Comparison of ENCODE assay signal across 9 mouse cellular contexts in genomic region chr3:68708230-68708629, GRCm38 (mm10). TPM values are rescaled to one million over a fixed set of nuclear protein-coding genes. Genes with fewer than 3 reads are reported as not detected.
DNase-seq lines count a peak whose midpoint lies in the region; ATAC-seq and TF ChIP-seq lines count a peak whose summit lies in the region.
"Had no signal": no experiment of that assay in that cellular context is flagged by ENCODE, and none has a peak within 500 bp of the region (broad histone marks: within the 10 kb centered on the region; RNA-seq: fewer than 3 reads in every experiment).

No protein-coding gene starts in this region.

- H3K9ac ChIP-seq in midbrain, embryonic 13.5 days (replicated peaks) = no peak overlapping the region
- H3K9ac ChIP-seq in limb, embryonic 11.5 days (ENCODE audit: low read length) = no peak overlapping the region
- H3K9ac ChIP-seq: midbrain, embryonic 12.5 days had no signal

- no peaks in the 10 kb centered on the region for H3K36me3 ChIP-seq in midbrain, embryonic 10.5 days
- H3K36me3 ChIP-seq in midbrain, embryonic 13.5 days = no peaks in the 10 kb centered on the region
- no peaks in the 10 kb centered on the region for H3K36me3 ChIP-seq in limb, embryonic 11.5 days (ENCODE audit: control insufficient read depth, insufficient read depth, low read length)
- H3K36me3 ChIP-seq in small intestine, adult 2 months (ENCODE audit: control insufficient read depth, insufficient read depth, low read length) = no peaks in the 10 kb centered on the region
- H3K36me3 ChIP-seq: midbrain, embryonic 12.5 days had no signal

- no peaks in the 10 kb centered on the region for H3K27me3 ChIP-seq in midbrain, embryonic 10.5 days (ENCODE audit: low read depth, poor library complexity, severe bottlenecking)
- no peaks in the 10 kb centered on the region for H3K27me3 ChIP-seq in midbrain, embryonic 13.5 days
- H3K27me3 ChIP-seq in limb, embryonic 11.5 days (ENCODE audit: control insufficient read depth, insufficient read depth, low read length) = no peaks in the 10 kb centered on the region
- H3K27me3 ChIP-seq in small intestine, adult 2 months (ENCODE audit: control insufficient read depth, insufficient read depth, low read length) = no peaks in the 10 kb centered on the region
- H3K27me3 ChIP-seq: midbrain, embryonic 12.5 days had no signal

- no peak overlapping the region for H3K4me2 ChIP-seq in midbrain, embryonic 13.5 days (replicated peaks)
- H3K4me2 ChIP-seq in limb, embryonic 11.5 days (ENCODE audit: low read depth, severe bottlenecking) = no peak overlapping the region
- H3K4me2 ChIP-seq: midbrain, embryonic 12.5 days had no signal

- H3K4me1 ChIP-seq in midbrain, embryonic 10.5 days = no peaks in the 10 kb centered on the region
- H3K4me1 ChIP-seq in midbrain, embryonic 13.5 days (replicated peaks) = no peaks in the 10 kb centered on the region
- H3K4me1 ChIP-seq in bone marrow, adult 2 months (ENCODE audit: control insufficient read depth, insufficient read depth, low read length) = peaks cover 8% of the 10 kb centered on the region
- no peaks in the 10 kb centered on the region for H3K4me1 ChIP-seq in limb, embryonic 11.5 days (ENCODE audit: control insufficient read depth, insufficient read depth, low read length)
- no peaks in the 10 kb centered on the region for H3K4me1 ChIP-seq in small intestine, adult 2 months (ENCODE audit: control insufficient read depth, insufficient read depth, insufficient read length, low read length)
- H3K4me1 ChIP-seq: midbrain, embryonic 12.5 days had no signal

- no peaks in the 10 kb centered on the region for H3K9me3 ChIP-seq in midbrain, embryonic 10.5 days (replicated peaks)
- no peaks in the 10 kb centered on the region for H3K9me3 ChIP-seq in midbrain, embryonic 13.5 days
- H3K9me3 ChIP-seq in limb, embryonic 11.5 days (ENCODE audit: control insufficient read depth, low read length) = no peaks in the 10 kb centered on the region
- H3K9me3 ChIP-seq: midbrain, embryonic 12.5 days had no signal

- no peak overlapping the region for H3K27ac ChIP-seq in midbrain, embryonic 10.5 days (replicated peaks)
- no peak overlapping the region for H3K27ac ChIP-seq in midbrain, embryonic 13.5 days
- H3K27ac ChIP-seq in bone marrow, adult 2 months (ENCODE audit: control insufficient read depth, insufficient read depth, low read depth, low read length, poor library complexity) = no peak overlapping the region
- no peak overlapping the region for H3K27ac ChIP-seq in limb, embryonic 11.5 days (replicated peaks; ENCODE audit: low read depth, low read length)
- no peak overlapping the region for H3K27ac ChIP-seq in small intestine, adult 2 months (ENCODE audit: insufficient read depth, low read depth, low read length)
- H3K27ac ChIP-seq: midbrain, embryonic 12.5 days had no signal

- TF ChIP-seq CTCF in bone marrow, adult 2 months (IDR thresholded peaks at IDR 0.05; ENCODE audit: control insufficient read depth, insufficient read depth, low read length) = peak; percentile 45; the same call in 1 of the 2 replicates
- peak; percentile 55; the same call in 1 of the 2 replicates for TF ChIP-seq CTCF in small intestine, adult 2 months (IDR thresholded peaks at IDR 0.05; ENCODE audit: extremely low read depth, insufficient read length, insufficient replicate concordance, low read depth, low read length)

- ATAC-seq in midbrain, embryonic 13.5 days = no peak
- no peak for ATAC-seq in limb, embryonic 11.5 days (ENCODE audit: insufficient number of reproducible peaks, low FRiP score, low TSS enrichment, low read depth)

- H3K4me3 ChIP-seq in midbrain, embryonic 10.5 days = no peak overlapping the region
- no peak overlapping the region for H3K4me3 ChIP-seq in midbrain, embryonic 13.5 days (replicated peaks)
- H3K4me3 ChIP-seq in bone marrow, adult 2 months (replicated peaks; ENCODE audit: control insufficient read depth, low read depth, low read length) = no peak overlapping the region
- H3K4me3 ChIP-seq in limb, embryonic 11.5 days (ENCODE audit: low read depth, low read length) = no peak overlapping the region
- H3K4me3 ChIP-seq in small intestine, adult 2 months (ENCODE audit: low read depth, low read length) = no peak overlapping the region
- H3K4me3 ChIP-seq: midbrain, embryonic 12.5 days had no signal

- WGBS in midbrain, embryonic 10.5 days = 55% methylated on average over 8 of the region's 8 CpGs
- 45% methylated on average over 8 of the region's 8 CpGs for WGBS in midbrain, embryonic 13.5 days
- 50% methylated on average over 8 of the region's 8 CpGs for WGBS in bone marrow, adult 2 months
- WGBS in limb, embryonic 11.5 days = 48% methylated on average over 8 of the region's 8 CpGs
- 41% methylated on average over 8 of the region's 8 CpGs for WGBS in small intestine, adult 2 months

- DNase-seq in adrenal gland, adult 2 months = peak; percentile 38
- DNase-seq in adrenal gland, adult 8-10 months = no peak
- DNase-seq in midbrain, embryonic 10.5 days (ENCODE audit: low spot score) = peak; percentile 34
- DNase-seq in forelimb bud, embryonic 11.5 days (ENCODE audit: low read depth, low spot score) = peak; percentile 57
- peak; percentile 56 for DNase-seq in limb, embryonic 11.5 days (ENCODE audit: low spot score)

- TF ChIP-seq POLR2A in bone marrow, adult 2 months (IDR thresholded peaks at IDR 0.05; ENCODE audit: borderline replicate concordance, control insufficient read depth, low read depth, low read length) = no peak
- TF ChIP-seq POLR2A in small intestine, adult 2 months (IDR thresholded peaks at IDR 0.05; ENCODE audit: low read depth, low read length) = no peak

RNA-seq across cellular contexts. Expression of gene Il12a, which starts 17.8 kb away (rescaled TPM):
- under 1 TPM; 0.52 to 0.97 TPM for total RNA-seq in adrenal gland, adult 2 months (2021)
- polyA plus RNA-seq in adrenal gland, adult 2 months (2012; rRNA removed) = 0.19 TPM in 1 of 2 replicates, not detected in the other
- total RNA-seq in adrenal gland, adult 8-10 months (2022) = 1 to 10 TPM in 1 of 4 experiments, under 1 TPM in 2, not detected in 1; 0.55 to 1.0 (median 0.67) TPM
- not detected in 2 replicates for polyA plus RNA-seq in midbrain, embryonic 10.5 days (2016; fragmentation: Nextera tagmentation; extraction: Ambion mirVana)
- polyA plus RNA-seq in midbrain, embryonic 13.5 days (2015; fragmentation: Nextera tagmentation; extraction: Ambion mirVana) = not detected in 2 replicates
- 11.9 and 14.5 TPM in 2 replicates for polyA plus RNA-seq in bone marrow, adult 2 months (2011; ENCODE audit: insufficient read depth, insufficient read length, low replicate concordance, missing spikeins)
- polyA plus RNA-seq in limb, embryonic 11.5 days (2014; fragmentation: Nextera tagmentation; extraction: Ambion mirVana) = 0.37 and 1.2 TPM in 2 replicates
- 0.24 and 0.60 TPM in 2 replicates for polyA plus RNA-seq in small intestine, adult 2 months (2012; rRNA removed)
- polyA plus RNA-seq: midbrain, embryonic 12.5 days had no signal
